Mouse (Mus musculus) ES-Bruce4 (cell line): ENCODE measurements around the gene Ap1b1. TPM values are rescaled to one million over a fixed set of nuclear protein-coding genes. Genes with fewer than 3 reads are reported as not detected.

Experiments
- H3K27ac ChIP-seq: 2 replicates; pipeline ENCODE4 v1.5.1; 2012; ENCODE audit warnings: low read length, inconsistent platforms; ENCODE audit not compliant: insufficient read depth
- H3K27me3 ChIP-seq: 2 replicates; pipeline ENCODE4 v1.6.1; 2012; ENCODE audit warnings: mild to moderate bottlenecking, low read length, inconsistent platforms; ENCODE audit not compliant: control insufficient read depth, poor library complexity, insufficient read depth, severe bottlenecking
- H3K36me3 ChIP-seq: 2 replicates; pipeline ENCODE4 v1.6.1; 2012; ENCODE audit warnings: inconsistent platforms, mild to moderate bottlenecking, low read length, moderate library complexity; ENCODE audit not compliant: control insufficient read depth, poor library complexity, insufficient read depth, severe bottlenecking
- H3K4me1 ChIP-seq: one replicate; pipeline ENCODE4 v1.8.1; 2011; ENCODE audit warnings: low read length; ENCODE audit not compliant: control insufficient read depth, insufficient read depth
- H3K4me3 ChIP-seq: 2 replicates; pipeline ENCODE4 v1.5.1; 2011; ENCODE audit warnings: low read depth, mild to moderate bottlenecking, low read length
- H3K9ac ChIP-seq: 2 replicates; pipeline ENCODE4 v1.6.1; 2012; ENCODE audit warnings: low read depth, mild to moderate bottlenecking, inconsistent platforms; ENCODE audit not compliant: poor library complexity, severe bottlenecking
- H3K9me3 ChIP-seq: replicated peaks from 2 replicates; pipeline ENCODE4 v1.6.1; 2012; ENCODE audit warnings: mild to moderate bottlenecking, low read length, inconsistent platforms; ENCODE audit not compliant: control insufficient read depth, poor library complexity, insufficient read depth, severe bottlenecking
- CTCF ChIP-seq: IDR thresholded peaks from one replicate; pipeline ENCODE4 v1.8.1; 2011; ENCODE audit warnings: low read depth, low read length
- EP300 ChIP-seq: IDR thresholded peaks from 2 replicates; pipeline ENCODE4 v1.6.1; 2011; ENCODE audit warnings: low read depth, low read length; ENCODE audit not compliant: insufficient read depth
- POLR2A ChIP-seq: IDR thresholded peaks from one replicate; pipeline ENCODE4 v1.8.1; 2011; ENCODE audit warnings: low read length; ENCODE audit not compliant: insufficient read depth
- polyA plus RNA-seq: library from polyadenylated mRNA; stranded (reverse); fragments of >200 nt; gene quantifications from 2 replicates; pipeline ENCODE4 v1.2.4, GENCODE M21; 2011; ENCODE audit warnings: low read depth; ENCODE audit not compliant: missing spikeins, insufficient read depth, insufficient read length

Ap1b1 gene
- 55.4 and 61.2 TPM in 2 replicates for polyA plus RNA-seq

DNA sequence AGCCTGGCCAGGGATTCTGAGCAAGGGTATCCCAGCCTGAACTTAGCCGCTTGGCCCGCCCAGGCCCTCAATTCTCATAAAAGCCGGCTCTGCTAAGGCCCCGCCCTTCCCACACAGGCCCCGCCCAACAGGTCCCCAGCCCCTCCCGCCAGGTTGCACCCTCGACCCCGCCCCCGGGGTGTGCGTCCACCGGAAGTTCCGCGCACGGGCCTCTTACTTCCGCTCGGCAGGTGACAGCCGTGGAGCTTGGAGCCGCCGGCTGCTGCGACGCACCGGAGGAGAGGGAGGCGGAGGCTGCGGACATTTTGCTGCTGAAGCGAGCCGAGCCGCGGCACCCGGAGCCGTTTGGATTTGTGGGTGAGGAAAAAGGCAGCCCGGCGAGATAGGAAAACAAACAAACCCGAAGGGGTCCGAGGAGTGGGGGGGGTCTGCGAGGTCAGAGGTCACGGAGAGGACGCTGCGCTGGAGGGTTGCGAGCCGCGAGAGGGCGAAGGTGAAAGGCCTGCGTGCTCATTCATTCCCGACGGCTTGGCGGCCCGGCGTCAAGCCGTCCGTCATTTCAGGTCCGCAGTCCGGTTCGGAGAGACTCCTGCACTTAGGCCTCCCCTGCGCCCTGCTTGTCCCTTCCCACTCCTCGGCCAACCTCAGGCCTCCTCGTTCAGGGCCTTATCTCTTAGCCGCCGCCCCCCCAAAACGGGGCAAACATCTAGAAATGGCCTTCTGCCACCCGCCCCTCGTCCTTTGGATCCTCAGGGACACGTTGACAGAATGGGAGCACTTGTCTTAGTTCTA lies at the start of gene Ap1b1:
Gene Ap1b1 (plus strand): TSS at position 130 of the 792 bp plus-strand sequence.
- H3K27me3 ChIP-seq, result no peaks in the 10 kb centered on the region
- no peaks in the 10 kb centered on the region for H3K4me1 ChIP-seq
- TF ChIP-seq CTCF (no peak), POLR2A (no peak), EP300 (no peak)
- H3K27ac ChIP-seq, result no peak within 1 kb of the TSS
- peak within 1 kb of the TSS; percentile 53 for H3K9ac ChIP-seq
- H3K4me3 ChIP-seq, result peak within 1 kb of the TSS; percentile 66
- no peaks in the 10 kb centered on the region for H3K9me3 ChIP-seq
- H3K36me3 ChIP-seq, result no peaks in the 10 kb centered on the region

DNA sequence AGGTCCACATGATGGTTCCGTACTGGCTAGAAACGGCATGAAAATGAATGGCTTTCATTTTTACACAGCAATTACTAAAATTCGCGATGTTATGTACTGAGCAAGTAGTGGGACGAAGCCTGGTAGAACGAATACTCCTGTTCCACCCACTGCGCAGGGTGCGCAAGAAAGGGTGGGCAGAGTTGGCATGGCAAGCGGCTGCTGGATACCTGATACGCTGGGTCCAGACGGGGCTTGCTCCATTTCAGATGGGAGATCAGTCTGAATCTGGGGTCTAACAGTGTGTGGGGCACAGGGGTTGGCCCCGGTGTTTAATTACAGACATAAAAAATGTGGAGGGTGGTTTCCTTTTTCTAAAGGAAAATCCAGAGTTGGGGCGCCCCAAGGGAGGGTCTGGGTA lies 40.1 kb upstream of the Ap1b1 start:
- no peaks in the 10 kb centered on the region for H3K9me3 ChIP-seq
- TF ChIP-seq EP300, result no peak
- no peak for TF ChIP-seq POLR2A
- TF ChIP-seq CTCF, result no peak
- peak overlapping the region; percentile 53; the same call in 1 of the 2 replicates for H3K4me3 ChIP-seq
- no peak overlapping the region for H3K27ac ChIP-seq
- H3K9ac ChIP-seq, result no peak overlapping the region
- peaks cover 14% of the 10 kb centered on the region for H3K27me3 ChIP-seq
- peaks cover 2% of the 10 kb centered on the region for H3K4me1 ChIP-seq
- H3K36me3 ChIP-seq, result no peaks in the 10 kb centered on the region

DNA sequence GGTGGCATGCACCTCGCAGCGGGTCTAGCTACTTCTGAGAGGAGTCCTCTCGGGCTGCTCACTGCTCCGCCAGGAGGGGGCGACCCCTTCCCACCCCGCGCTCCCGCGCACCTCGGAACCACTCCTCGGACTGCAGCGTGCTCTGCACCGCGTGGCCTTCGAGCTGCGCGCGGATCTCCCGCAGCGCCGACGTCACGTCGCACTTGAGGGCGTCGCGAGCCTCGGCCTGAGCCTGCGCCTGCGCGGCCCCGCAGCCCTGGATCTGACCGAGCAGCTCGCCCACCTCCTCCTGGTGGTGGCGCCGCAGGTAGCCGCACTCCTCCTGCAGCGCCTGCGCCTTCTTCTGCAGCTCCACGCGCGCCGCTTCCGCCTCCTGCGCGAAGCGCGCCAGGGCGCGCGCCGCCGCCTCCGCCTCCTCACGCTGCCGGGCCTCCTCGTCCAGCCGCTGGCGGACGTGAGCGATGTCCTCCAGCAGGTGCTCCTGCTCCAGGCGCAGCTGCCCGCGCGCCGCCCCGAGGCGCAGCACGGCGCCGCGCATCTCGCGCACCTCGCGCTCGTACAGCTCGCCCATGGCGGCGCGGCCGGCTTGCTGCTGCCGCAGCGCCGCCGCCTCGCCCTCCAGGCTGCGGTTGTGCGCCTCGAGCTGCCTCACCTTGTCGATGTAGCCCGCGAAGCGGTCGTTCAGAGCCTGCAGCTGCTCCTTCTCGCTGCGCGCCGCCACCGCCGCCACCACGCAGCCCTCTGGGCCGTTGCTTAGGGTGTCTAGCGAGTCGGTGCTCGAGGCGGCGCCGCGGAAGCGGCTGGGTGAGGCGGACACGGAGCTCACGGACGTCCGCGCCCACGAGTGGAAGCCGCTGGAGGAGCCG lies 39.4 kb upstream of the Ap1b1 start:
- TF ChIP-seq EP300 (no peak), CTCF (peak; percentile 50)
- H3K4me1 ChIP-seq, result peaks cover 2% of the 10 kb centered on the region
- H3K9me3 ChIP-seq, result no peaks in the 10 kb centered on the region
- H3K27me3 ChIP-seq, result peaks cover 14% of the 10 kb centered on the region
- peak overlapping the region; percentile 88 for H3K9ac ChIP-seq
- no peak overlapping the region for H3K27ac ChIP-seq
- H3K36me3 ChIP-seq, result no peaks in the 10 kb centered on the region
- H3K4me3 ChIP-seq, result peak overlapping the region; percentile 53

DNA sequence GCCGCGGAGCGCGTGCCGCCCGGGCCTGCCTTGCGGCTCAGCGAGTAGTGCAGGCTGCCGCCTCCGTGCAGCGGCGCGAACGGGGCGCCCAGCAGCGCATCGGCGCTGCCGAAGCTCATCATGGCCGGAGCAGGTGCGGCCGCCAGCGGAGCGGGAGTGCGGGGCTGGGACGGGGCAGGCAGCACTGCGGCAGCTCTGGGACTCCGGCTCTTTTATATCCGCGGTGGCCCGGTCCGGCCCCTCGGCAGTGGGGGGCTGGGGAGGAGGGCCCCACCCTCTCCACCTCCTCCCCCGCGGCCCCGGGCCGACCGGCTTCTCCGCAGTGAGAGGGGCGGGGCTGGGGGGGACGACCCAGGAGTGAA lies 38.8 kb upstream of the Ap1b1 start, which contains the start of gene Nefh:
Gene Nefh (minus strand): TSS at position 252 of the 362 bp plus-strand sequence.
- peaks cover 14% of the 10 kb centered on the region for H3K27me3 ChIP-seq
- peaks cover 2% of the 10 kb centered on the region for H3K4me1 ChIP-seq
- H3K4me3 ChIP-seq, result peak within 1 kb of the TSS; percentile 53
- no peak within 1 kb of the TSS for H3K27ac ChIP-seq
- H3K9ac ChIP-seq, result peak within 1 kb of the TSS; percentile 88
- TF ChIP-seq CTCF, result no peak
- TF ChIP-seq EP300, result no peak
- TF ChIP-seq POLR2A, result no peak
- H3K36me3 ChIP-seq, result no peaks in the 10 kb centered on the region
- H3K9me3 ChIP-seq, result no peaks in the 10 kb centered on the region

DNA sequence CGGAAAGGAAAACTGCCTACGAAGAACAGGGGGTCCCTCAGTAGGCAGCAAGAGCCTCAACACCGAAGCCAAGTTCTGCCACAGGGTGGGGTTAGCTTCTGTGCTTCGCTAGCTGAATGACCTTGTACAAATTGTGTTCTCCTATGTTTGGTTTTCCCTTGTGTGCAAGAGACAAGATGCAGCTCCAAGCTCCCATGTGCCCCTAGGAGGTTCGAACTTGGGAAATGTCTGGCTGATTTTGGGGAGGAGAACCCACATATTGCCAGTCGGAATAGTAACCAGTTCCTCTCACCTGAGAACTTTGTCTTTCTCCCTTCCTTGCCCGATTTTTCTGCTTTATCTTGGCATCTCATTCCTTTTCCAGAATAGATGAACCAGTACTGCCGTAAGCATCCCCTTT lies 37.8 kb upstream of the Ap1b1 start:
- TF ChIP-seq EP300 (no peak), POLR2A (no peak), CTCF (no peak)
- peaks cover 2% of the 10 kb centered on the region for H3K4me1 ChIP-seq
- no peak overlapping the region for H3K9ac ChIP-seq
- H3K27me3 ChIP-seq, result peaks cover 14% of the 10 kb centered on the region
- no peaks in the 10 kb centered on the region for H3K36me3 ChIP-seq
- H3K27ac ChIP-seq, result no peak overlapping the region
- H3K4me3 ChIP-seq, result no peak overlapping the region
- no peaks in the 10 kb centered on the region for H3K9me3 ChIP-seq
